Mouse (Mus musculus): ENCODE measurements around the gene Hdhd5. TPM values are rescaled to one million over a fixed set of nuclear protein-coding genes. Genes with fewer than 3 reads are reported as not detected.

The Hdhd5 gene
- polyA plus RNA-seq, 2 experiments: 5.6 to 8.4 TPM

DNA sequence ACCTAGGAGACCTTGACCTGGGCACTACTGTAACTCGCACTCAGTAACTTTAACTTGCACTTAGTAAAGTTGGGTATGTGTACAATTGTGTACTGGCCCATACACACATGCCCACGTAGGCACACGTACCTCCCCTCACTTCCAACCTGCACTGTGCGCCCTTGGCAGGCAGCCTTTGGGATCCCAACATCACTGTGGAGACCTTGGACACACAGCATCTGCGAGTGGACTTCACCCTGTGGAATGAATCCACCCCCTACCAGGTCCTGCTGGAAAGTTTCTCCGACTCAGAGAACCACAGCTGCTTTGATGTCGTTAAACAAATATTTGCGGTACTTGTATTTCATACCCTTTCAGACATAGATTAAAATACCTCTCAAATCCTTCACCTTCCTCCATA lies 55.8 kb downstream of the Hdhd5 start:
- WGBS (ENCODE audit: insufficient replicate concordance): 85% methylated on average over 8 of the region's 8 CpGs
- Histone ChIP-seq H3K4me1 (replicated peaks; ENCODE audit: control insufficient read depth in 2 of 2, insufficient read depth in 2 of 2, low read length in 1 of 2) (peaks cover 0 to 17% of the 10 kb centered on the region in 2 experiments; a peak in 2 of 4 replicates), H3K36me3 (replicated peaks; ENCODE audit: control insufficient read depth, insufficient read depth, low read depth) (peaks cover 9% of the 10 kb centered on the region), H3K27me3 (ENCODE audit: control insufficient read depth, insufficient read depth, low read length) (no peaks in the 10 kb centered on the region), H3K9me3 (ENCODE audit: control insufficient read depth, low read length) (no peaks in the 10 kb centered on the region), H3K4me3 (ENCODE audit: insufficient read depth in 1 of 2, low read depth in 2 of 2, low read length in 2 of 2) (no peak overlapping the region), H3K4me2 (ENCODE audit: low read depth) (no peak overlapping the region), H3K27ac (no peak overlapping the region), H3K9ac (replicated peaks) (no peak overlapping the region)
- TF ChIP-seq EP300 (IDR thresholded peaks at IDR 0.05; ENCODE audit: low read depth): no peak
- no peak for TF ChIP-seq CTCF (IDR thresholded peaks at IDR 0.05; ENCODE audit: low read depth)
- no peak; the same call in 1 of the 2 replicates for ATAC-seq (ENCODE audit: insufficient read depth)
- DNase-seq (ENCODE audit: low read depth in 3 of 3, low spot score in 3 of 3): no peak

DNA sequence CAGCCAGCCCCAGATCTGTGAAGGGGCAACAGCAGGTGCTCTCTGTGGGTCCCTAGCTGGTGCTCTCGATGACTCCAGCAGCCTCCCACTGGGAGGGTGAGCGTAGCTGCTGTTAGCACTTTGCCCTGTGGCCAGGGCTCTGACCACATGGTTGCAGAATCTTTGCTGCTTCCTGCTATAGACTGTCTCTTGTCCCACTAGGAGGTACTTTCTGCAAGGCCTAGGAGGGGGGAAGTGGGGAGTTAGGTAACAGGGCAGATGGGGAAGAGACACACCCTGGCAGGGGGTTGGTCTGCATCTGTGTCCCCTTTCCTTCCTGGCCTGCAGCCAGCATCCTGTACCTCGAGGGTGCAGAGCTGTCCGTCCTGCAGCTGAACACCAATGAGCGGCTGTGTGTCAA lies 57.7 kb downstream of the Hdhd5 start:
- H3K36me3 ChIP-seq (replicated peaks; ENCODE audit: control insufficient read depth, insufficient read depth, low read depth): peaks cover 8% of the 10 kb centered on the region
- H3K27ac ChIP-seq: no peak overlapping the region
- TF ChIP-seq CTCF (IDR thresholded peaks at IDR 0.05; ENCODE audit: low read depth) (no peak), EP300 (IDR thresholded peaks at IDR 0.05; ENCODE audit: low read depth) (no peak)
- H3K9ac ChIP-seq (replicated peaks): no peak overlapping the region
- H3K9me3 ChIP-seq (ENCODE audit: control insufficient read depth, low read length): no peaks in the 10 kb centered on the region
- H3K4me2 ChIP-seq (ENCODE audit: low read depth): no peak overlapping the region
- no peak overlapping the region for H3K4me3 ChIP-seq (ENCODE audit: insufficient read depth in 1 of 2, low read depth in 2 of 2, low read length in 2 of 2)
- DNase-seq (ENCODE audit: low read depth in 3 of 3, low spot score in 3 of 3) (peak in 1 of 3 experiments; percentile 44), ATAC-seq (ENCODE audit: insufficient read depth) (peak; percentile 40; the same call in 1 of the 2 replicates)
- no peaks in the 10 kb centered on the region for H3K27me3 ChIP-seq (ENCODE audit: control insufficient read depth, insufficient read depth, low read length)
- 46% methylated on average over 5 of the region's 5 CpGs for WGBS (ENCODE audit: insufficient replicate concordance)
- peaks cover 0 to 14% of the 10 kb centered on the region in 2 experiments; a peak in 3 of 4 replicates for H3K4me1 ChIP-seq (replicated peaks; ENCODE audit: control insufficient read depth in 2 of 2, insufficient read depth in 2 of 2, low read length in 1 of 2)

DNA sequence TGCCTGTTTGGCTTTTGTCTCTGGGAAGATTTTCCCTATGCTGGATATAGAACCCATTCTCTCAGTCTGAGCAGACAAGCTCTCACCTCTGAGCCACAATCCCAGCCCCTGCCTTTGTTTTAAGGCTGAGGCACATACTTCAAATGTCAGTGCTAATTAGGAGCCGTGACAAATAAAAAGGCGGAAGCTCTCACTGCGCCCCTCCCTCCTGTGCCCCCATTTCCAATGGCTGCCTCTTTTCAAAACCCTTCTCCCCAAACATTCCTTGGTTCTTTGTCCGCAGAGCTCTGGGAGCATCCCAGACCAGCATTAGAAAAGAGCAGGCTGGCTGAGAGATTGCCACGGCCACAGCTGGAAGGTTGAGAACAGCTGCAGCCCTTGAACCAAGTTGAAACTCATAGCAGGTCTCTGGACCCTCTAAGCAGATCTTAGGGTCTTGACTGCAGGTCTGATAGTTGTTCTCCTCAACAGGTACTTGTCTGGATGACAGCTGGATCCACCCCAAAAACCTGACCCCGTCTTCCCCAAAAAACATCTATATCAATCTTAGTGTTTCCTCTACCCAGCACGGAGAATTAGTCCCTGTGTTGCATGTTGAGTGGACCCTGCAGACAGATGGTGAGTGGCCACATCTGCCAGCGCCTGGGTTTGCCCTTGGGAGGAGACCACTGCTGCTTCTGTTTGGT lies 58.5 kb downstream of the Hdhd5 start:
- ATAC-seq (ENCODE audit: insufficient read depth): no peak
- no peaks in the 10 kb centered on the region for H3K9me3 ChIP-seq (ENCODE audit: control insufficient read depth, low read length)
- H3K4me3 ChIP-seq (ENCODE audit: insufficient read depth in 1 of 2, low read depth in 2 of 2, low read length in 2 of 2): no peak overlapping the region
- no peaks in the 10 kb centered on the region for H3K27me3 ChIP-seq (ENCODE audit: control insufficient read depth, insufficient read depth, low read length)
- TF ChIP-seq CTCF (IDR thresholded peaks at IDR 0.05; ENCODE audit: low read depth) (no peak), EP300 (IDR thresholded peaks at IDR 0.05; ENCODE audit: low read depth) (no peak)
- H3K9ac ChIP-seq (replicated peaks): no peak overlapping the region
- DNase-seq (ENCODE audit: low read depth in 3 of 3, low spot score in 3 of 3): no peak
- H3K27ac ChIP-seq: no peak overlapping the region
- 51% methylated on average over 8 of the region's 8 CpGs for WGBS (ENCODE audit: insufficient replicate concordance)
- H3K36me3 ChIP-seq (replicated peaks; ENCODE audit: control insufficient read depth, insufficient read depth, low read depth): peaks cover 2% of the 10 kb centered on the region
- H3K4me2 ChIP-seq (ENCODE audit: low read depth): no peak overlapping the region
- H3K4me1 ChIP-seq (replicated peaks; ENCODE audit: control insufficient read depth in 2 of 2, insufficient read depth in 2 of 2, low read length in 1 of 2): peaks cover 0 to 14% of the 10 kb centered on the region in 2 experiments; a peak in 3 of 4 replicates

DNA sequence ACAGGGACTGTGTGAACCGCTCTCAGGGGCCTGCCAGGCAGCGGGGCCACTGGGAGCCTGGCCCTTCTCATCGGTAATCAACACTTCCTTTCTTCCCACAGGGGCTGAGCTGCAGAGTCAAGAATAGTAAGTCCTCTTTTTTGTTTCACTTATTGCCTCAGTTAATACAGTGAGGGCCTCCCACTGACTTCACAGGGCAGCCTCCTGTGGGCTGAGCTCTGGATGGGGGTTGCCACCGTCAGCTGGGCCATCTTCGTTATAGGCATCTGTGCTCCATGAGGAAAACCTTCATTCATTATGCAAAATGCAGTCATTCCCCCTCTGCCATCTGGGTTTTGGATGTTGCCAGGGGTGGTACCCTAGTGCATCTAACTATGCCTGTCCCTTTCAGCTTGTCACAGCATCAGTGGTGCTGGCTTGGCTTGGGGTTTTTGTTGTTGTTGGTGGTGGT lies 59.1 kb downstream of the Hdhd5 start:
- DNase-seq (ENCODE audit: low read depth in 3 of 3, low spot score in 3 of 3): no peak
- H3K36me3 ChIP-seq (replicated peaks; ENCODE audit: control insufficient read depth, insufficient read depth, low read depth): peaks cover 2% of the 10 kb centered on the region; the same call in 1 of the 2 replicates
- WGBS (ENCODE audit: insufficient replicate concordance): 29% methylated on average over 5 of the region's 5 CpGs
- no peak overlapping the region for H3K9ac ChIP-seq (replicated peaks)
- TF ChIP-seq EP300 (IDR thresholded peaks at IDR 0.05; ENCODE audit: low read depth) (no peak), CTCF (IDR thresholded peaks at IDR 0.05; ENCODE audit: low read depth) (no peak)
- no peak overlapping the region for H3K4me2 ChIP-seq (ENCODE audit: low read depth)
- no peak for ATAC-seq (ENCODE audit: insufficient read depth)
- no peak overlapping the region for H3K4me3 ChIP-seq (ENCODE audit: insufficient read depth in 1 of 2, low read depth in 2 of 2, low read length in 2 of 2)
- H3K9me3 ChIP-seq (ENCODE audit: control insufficient read depth, low read length): no peaks in the 10 kb centered on the region
- no peaks in the 10 kb centered on the region for H3K27me3 ChIP-seq (ENCODE audit: control insufficient read depth, insufficient read depth, low read length)
- H3K4me1 ChIP-seq (replicated peaks; ENCODE audit: control insufficient read depth in 2 of 2, insufficient read depth in 2 of 2, low read length in 1 of 2): peaks cover 1 to 16% of the 10 kb centered on the region in 2 experiments
- H3K27ac ChIP-seq: no peak overlapping the region

DNA sequence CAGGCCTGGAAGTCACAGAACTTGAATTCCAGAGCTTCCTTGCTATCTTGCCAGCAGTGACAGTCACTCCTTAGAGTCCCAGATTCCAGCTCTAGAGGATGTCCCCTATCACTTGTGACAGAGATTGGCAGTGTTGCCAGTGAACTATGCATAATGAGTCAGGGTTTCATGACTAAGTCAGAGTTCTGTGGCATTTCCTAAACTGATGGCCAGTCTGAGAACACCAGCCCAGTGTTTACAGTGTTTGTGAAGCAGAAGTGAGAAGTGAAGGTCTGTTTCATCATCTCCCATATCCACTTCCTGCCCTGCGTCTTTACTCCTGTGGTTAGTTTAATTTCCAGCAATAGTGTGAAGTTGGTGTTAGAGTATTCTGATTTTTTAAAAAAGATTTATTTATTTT lies 60.5 kb downstream of the Hdhd5 start:
- ATAC-seq (ENCODE audit: insufficient read depth) (no peak), DNase-seq (ENCODE audit: low read depth in 3 of 3, low spot score in 3 of 3) (no peak)
- Histone ChIP-seq H3K4me2 (ENCODE audit: low read depth) (no peak overlapping the region), H3K36me3 (replicated peaks; ENCODE audit: control insufficient read depth, insufficient read depth, low read depth) (peaks cover 2% of the 10 kb centered on the region; the same call in 1 of the 2 replicates), H3K27ac (no peak overlapping the region), H3K4me3 (ENCODE audit: insufficient read depth in 1 of 2, low read depth in 2 of 2, low read length in 2 of 2) (no peak overlapping the region), H3K9me3 (ENCODE audit: control insufficient read depth, low read length) (no peaks in the 10 kb centered on the region), H3K27me3 (ENCODE audit: control insufficient read depth, insufficient read depth, low read length) (no peaks in the 10 kb centered on the region), H3K9ac (replicated peaks) (no peak overlapping the region), H3K4me1 (replicated peaks; ENCODE audit: control insufficient read depth in 2 of 2, insufficient read depth in 2 of 2, low read length in 1 of 2) (peaks cover 3 to 26% of the 10 kb centered on the region in 2 experiments)
- TF ChIP-seq EP300 (IDR thresholded peaks at IDR 0.05; ENCODE audit: low read depth) (no peak), CTCF (IDR thresholded peaks at IDR 0.05; ENCODE audit: low read depth) (no peak)
- WGBS (ENCODE audit: insufficient replicate concordance): 47% methylated on average over 1 of the region's 1 CpGs
